Mouse (Mus musculus) urinary bladder, postnatal 36 days (tissue): ENCODE results near the gene Rfng.
"Not testable (repeated sequence)": the region's sequence is repeated elsewhere in the genome, so short reads cannot be mapped to it uniquely, and the experiment has no call there.

Experiments
- DNase-seq, 2 experiments: peaks; one replicate each; pipeline ENCODE4 v3.0.0; 2022; ENCODE audit warnings: low spot score in 2 of 2, mixed read lengths in 1 of 2

Gene Rfng

DNA sequence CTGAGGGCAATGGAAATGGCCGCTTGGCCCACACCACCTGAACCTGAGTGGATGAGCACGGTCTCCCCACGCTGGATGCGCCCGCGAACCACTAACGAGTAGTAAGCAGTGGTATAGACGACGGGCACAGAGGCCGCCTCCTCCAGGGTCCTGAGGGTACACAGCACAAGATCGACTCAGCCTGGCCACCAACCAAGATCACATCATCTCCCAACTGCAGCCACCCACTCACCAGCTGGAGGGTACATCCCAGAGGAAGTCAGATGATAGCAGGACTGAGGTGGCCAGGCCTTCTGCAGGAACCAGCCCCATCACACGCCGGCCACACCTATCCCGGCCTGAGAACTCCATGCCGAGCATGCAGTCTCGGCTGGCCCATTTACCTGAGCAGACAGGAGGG lies 28.1 kb upstream of the Rfng start:
- DNase-seq: no peak

DNA sequence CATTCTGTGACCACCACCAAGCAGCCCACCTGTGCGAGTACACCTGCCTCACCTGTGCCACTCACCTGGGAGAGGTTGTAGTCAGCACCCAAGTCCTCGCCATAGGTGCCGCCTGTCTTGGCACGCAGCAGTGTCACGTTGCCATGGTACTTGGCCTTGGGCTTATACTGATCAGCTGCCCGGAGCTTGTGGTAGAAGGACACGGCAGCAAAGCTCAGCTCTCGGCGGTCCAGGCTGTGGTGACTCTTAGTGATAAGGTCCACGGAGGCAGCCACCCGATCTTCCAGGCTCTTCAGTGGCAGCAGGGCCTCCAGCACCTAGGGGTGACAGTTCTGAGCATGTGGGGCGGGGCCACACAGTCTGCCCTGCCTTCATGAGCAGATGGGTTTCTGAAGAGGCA lies 24.0 kb upstream of the Rfng start:
- DNase-seq: no peak

DNA sequence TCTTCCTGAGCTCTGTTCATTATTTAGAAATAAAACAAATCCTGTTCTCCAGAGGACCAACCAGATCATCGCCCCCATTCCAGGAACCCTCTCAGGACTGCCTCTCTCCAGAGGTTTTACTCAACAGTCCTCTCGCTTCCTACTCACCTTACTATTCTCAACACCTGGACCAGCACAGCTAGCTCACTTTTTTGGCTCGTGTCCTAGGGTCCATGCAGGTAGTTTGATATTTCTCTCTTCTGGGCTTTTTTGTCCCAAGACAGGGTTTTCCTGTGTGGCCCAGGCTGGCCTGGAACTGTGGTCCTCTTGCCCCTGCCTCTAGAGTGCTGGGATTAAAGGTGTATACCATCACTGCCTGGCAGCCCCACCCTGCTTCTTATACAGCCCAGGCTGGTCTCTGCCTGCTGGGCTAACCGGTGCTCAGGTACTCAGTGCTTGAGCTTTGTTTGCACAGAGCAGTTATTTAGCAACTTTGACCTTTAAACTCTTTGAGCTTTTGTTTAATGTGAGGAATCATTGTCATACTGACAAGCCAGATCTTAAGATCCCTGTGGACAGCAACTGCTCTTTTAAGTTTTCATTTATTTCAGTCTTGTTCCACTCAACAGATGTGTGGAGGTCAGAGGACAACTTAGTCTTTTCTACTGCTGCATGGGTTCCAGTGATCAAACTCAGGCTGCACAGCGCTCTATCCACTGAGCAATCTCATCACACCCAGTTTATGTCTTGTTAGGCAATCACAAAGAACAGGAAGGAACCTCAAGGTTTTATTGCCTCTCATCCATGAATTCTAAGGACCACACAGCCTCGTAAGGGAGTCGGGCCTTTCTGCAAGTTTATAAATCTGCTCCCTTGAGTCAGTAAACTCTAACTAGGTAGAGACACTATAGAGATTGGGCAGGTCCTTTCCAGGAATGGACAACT lies 21.6 kb upstream of the Rfng start:
- DNase-seq: no peak

DNA sequence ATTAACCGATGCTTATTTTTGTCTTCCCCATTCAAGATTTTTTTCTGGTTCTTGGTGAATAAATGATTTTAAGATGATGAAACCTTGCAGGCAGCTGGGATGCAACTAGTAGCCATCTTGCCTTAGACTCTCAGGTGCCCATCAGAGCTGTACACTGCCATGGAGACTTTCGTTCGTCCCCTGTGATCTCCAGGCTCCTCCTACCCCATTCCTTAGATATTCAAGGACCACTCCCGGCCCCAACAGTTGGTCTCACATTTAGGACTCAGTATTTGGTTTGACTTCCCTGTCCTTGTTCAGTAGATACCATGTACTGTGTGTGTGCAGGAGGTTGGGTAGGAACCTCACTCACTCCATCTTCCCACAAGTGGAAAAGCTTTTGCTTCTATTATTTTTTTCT lies 20.8 kb upstream of the Rfng start:
- DNase-seq: no peak

DNA sequence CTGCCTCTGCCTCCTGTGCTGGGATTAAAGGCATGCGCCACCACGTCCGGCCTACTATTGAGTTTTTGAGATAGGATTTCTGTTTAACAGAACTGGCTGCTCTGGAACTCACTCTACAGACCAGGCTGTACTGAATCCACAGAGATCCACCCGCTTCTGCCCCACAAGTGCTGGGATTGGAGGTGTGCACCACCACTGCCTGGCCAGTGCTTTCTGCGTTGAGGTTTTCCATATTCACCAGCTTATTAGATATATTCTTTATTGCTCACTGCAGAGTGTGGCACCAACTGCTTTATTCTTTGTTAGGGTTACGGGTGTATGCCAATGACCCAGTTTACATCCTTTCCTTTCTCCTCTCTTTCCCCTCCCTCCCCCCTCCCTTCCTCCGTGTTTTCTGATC lies 20.3 kb upstream of the Rfng start:
- DNase-seq: no peak

DNA sequence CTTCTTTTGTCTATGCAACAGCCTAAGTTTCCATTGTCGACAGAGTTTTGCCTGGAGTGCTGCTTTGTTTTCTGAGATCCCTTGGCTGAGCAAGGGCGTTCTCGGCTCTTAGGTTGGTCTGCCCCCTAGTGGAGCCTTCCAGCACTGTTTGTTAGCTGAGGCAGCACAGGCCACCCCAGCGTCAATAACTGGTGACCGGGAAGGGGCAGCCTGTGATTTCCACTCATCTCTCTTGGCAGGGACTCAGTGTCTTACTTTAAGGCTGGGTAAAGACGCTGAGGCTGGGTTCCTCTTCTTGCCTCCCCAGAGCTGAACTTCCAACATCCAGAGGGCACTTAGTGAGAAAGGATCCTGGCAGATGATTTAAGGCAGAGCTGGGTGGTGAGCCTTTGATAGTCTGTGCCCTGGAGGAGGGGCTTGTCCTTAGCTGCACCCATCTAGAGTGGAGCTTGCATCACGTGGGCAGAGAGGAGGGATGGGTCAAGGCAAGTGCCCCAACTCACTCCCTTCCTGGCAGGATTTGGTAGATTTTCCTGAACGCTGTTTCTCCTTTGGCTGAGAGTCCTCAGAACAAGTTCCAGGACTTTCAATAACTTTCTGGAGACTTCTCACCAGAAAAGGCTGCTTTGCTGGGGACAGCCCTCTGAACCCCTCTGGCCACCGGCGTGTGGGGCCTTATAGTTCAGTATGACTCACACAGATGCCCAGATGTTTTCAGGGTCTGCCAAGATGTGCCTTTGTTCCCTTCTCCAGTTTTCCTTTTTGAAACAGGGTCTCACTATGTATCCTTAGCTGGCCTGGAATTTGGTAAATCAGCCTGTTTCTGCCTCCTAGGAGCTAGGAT lies 16.3 kb upstream of the Rfng start:
- peak; percentile 85 to 86 for DNase-seq

DNA sequence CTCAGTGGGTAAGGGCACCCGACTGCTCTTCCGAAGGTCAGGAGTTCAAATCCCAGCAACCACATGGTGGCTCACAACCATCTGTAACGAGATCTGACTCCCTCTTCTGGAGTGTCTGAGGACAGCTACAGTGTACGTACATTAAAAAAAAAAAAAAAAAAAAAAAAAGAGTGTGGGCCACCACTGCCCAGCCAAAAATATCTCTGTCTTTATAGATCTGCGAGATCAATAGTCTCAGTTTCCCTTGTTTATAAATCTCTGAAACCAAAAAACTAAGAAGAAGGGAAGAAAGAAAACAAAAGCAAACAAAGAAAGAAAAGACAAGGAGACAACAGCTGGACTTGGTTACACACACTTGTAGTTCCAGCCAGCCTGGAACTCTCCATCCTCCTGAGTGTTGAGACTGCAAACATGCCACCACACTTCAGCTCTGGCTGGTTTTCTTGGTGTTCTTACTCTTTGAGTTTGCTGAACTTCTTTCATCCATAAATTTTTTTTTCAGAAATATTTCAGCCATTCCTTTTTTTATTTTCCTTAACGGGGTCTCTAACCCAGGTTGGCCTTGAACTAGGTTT lies 15.4 kb upstream of the Rfng start:
- DNase-seq: no peak

DNA sequence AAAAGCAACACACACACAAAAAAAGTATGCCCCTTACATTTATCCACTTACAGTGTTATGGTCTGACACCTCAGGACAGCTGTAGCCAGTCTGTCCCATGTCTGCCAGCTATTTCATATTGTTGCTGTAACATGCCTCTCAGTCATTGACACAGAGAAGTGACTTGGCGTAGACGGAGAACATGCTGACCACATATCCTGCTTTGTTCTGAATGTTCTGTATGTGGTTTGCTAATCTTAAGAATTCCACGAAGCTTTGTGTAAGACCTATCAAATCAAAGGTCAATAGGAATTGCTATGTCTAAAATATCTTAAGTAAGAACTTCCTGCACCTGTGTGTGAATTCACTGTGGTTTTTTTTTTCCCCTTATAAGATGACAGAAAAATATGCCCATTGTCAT lies 14.2 kb upstream of the Rfng start:
- DNase-seq: no peak

DNA sequence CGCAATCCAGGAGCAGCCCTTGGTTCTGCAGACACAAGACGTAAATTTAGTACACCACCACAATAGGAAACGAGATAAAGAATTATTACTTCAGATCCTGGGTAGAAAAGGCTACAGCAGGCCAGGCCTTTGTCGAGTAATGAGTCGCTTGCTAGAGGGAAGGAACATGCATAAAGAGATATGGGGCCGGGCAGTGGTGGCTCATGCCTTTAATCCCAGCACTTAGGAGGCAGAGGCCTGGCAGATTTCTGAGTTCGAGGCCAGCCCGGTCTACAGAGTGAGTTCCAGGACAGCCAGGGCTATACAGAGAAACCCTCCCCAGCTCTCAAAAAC lies 12.6 kb upstream of the Rfng start:
- no peak for DNase-seq

DNA sequence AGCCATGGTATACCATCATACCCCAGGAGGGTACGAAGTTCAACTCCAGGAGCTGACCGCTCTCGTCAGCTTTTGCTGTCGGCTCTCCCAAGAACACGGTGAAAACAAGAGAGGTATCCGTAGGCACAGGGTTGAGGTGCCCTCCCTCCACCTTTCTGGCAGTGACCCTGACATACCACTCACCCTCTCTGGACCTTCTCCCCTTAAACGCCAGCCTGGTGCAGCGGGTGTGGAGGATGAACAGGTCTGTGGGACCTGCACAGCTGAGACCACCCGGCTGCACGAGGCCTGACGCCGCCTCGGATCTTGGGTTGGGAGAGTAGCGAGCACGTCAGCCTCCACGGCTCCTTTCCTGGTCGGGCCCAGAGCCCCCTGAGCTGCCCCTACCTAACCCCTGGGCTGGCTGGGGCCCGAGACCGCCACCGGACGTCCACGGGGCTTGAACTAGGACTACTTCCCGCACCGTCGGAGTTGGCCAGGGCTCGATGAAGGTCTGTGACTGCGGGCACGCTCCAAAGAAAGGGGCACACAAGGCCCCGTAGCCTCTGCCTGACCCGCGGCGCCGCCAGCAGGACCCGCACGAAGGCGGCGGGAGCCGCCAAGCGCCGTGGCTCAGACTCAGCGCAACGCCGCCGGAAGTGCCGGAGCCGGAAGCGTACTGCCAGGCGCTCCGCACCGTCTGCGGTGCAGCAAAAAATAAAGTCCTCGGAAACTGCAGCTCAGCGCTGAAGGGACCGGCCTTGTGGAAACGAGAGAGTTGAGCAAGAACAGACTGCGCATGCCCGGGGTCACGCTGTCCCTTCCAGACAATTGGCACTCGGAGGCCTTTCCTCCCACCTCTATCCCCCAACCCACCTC lies 12.0 kb upstream of the Rfng start, which contains the start of gene Dus1l:
Gene Dus1l (minus strand): TSS at position 648 of the 858 bp plus-strand sequence.
- peak; percentile 96 to 98 for DNase-seq

DNA sequence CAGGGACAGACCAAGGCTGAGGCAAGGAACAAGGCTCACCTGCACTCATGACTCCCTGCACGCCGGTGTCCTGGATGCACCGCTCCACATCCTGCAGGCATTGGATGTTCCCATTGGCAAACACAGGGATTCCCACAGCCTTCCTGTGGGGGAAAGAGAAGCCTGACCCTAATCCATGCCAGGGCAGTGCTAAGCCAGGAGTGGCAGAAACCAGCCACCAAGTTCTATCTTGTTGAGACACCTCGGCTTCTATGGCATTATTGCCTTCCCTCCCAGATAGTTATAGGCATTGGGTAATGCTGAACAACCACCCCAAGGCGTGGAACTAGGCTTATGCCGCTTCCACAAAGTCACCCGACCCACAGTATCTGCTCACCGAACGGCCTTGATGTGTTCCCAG lies 8.6 kb upstream of the Rfng start:
- DNase-seq: no peak

DNA sequence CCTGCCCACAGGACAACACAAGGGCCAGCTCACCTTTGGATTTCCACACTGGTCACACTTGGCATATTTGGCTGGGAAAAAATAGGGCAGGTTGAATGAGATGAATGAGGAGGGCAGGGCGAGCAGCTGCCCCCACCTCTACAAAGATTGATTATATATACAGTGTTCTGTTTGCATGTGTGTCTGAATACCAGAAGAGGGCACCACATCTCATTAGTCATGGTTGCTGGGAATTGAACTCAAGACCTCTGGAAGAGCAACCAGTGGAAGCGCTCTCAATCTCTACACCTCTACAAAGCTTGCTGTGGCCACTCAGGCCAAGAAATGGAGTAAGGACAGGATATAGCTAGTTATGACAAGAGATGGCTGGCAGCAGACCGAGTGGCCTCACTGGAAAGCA lies 5.8 kb upstream of the Rfng start:
- no peak for DNase-seq

DNA sequence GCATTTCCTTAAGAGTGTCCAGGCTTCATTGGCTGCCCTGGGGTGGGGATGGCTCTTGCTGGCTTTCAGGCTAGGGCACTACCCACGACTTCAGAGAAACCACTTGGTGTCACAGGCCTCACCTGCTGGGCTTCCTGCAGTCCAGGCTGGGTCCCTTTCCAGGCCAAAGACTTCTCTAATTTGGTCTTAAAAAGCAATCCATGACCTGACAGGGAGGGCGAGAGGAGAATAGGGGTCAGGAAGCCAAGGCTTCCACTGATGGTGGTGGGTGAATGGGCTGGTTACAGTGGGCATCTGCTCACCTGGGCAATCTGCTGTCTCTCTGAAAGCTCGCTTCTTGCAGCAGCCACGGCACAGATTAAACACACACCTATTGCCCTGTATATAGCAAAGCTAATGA lies 5.3 kb upstream of the Rfng start:
- DNase-seq: no peak

DNA sequence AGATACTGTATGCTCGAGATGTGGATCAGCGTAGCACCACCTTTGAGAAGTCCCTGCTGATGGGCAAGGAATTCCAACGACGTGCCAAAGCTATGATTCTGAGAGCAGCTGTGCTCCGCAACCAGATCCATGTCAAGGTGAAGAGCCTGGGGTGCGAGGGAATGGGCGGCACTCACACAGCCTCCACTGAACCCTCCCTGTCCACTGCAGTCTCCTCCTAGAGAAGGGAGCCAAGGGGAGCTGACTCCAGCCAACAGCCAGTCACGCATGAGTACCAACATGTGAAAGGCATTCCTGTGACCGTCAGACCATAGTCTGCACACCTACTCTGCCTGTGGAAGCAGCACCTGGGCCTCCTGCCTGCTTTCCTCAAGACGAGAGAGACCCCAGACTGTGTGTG lies 4.5 kb upstream of the Rfng start:
- DNase-seq: not testable (repeated sequence)

DNA sequence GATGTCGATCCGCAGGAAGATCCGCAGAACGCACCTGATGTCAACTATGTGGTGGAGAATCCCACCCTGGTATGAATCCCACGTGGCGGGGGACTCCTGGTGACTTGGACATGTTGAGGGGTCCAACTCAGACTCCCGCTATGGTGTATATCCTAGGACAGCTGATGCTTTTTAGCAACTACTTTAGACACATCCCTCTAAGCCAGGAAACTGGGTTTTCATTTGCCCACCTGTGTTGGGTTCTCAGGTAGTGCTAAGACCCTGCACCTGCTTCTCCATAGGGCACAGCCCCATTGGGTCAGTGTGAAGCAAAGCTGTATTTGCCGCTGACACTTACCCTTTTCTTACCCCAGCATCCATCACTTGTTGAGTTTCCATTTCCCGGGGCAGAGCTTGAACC lies 1.1 kb upstream of the Rfng start:
- no peak for DNase-seq

DNA sequence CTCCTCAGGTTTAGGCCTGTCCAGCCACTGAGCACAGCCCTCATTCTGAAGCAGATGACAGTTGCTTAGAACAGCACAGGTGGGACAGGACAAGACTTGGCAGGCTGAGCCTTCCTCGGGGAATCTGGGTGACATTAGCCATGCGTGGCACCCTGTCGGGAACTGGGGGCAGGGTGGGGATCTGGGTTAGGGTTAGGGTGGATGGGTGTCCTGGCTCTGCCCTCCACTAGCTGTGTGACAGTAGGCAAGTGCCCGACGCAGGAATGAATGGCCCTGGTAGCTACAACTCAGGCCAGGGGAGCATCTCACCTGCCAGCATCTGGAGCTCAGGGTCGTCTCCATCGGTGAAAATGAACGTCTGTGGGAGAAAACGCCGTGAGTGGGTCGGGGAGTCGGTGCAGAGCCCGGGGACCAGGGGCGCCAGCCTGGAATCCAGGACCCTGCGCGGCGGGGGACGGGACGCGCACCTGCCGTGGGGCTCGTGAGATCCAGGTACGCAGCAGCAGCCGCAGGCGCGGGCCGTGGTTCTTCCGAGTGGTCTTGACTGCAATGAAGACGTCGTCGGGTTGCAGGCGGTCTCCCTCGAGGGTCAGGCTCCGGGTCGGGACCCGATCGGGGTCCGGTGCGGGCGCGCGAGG lies 462 bp downstream of the Rfng start:
- peak in 1 of 2 experiments; percentile 20 for DNase-seq

DNA sequence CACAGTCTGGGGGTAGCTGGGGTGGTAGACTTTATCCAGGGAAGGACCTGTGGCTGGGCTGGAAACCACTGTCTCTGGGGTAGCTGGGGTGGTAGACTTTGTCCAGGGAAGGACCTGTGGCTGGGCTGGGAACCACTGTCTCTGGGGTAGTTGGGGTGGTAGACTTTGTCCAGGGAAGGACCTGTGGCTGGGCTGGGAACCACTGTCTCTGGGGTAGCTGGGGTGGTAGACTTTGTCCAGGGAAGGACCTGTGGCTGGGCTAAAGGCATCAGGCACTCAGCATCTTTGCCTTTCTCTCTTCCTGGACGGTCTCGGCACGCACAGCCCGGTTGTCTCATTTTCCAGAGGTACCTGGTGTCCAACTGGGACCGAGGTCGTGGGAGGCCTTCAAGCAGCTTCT lies 2.6 kb downstream of the Rfng start:
- not testable (repeated sequence) for DNase-seq

DNA sequence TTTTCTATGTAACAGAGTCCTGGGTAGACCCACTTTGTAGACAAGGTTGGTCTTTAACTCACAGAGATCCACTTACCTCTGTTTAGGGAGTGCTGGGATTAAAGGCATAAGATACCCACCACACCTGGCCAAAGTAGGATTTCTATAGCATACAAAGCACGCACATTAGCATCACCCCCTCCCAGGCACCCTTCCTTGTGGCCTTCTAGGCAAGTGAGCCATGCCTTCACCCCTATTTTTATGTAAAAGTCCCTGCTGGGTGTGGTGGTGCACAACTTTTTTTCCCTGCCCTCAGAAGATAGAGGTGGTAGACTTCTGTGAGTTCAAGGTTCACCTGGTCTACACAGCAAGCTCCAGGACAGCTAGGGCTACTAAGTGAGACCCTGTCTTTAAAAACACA lies 4.1 kb downstream of the Rfng start:
- no peak for DNase-seq

DNA sequence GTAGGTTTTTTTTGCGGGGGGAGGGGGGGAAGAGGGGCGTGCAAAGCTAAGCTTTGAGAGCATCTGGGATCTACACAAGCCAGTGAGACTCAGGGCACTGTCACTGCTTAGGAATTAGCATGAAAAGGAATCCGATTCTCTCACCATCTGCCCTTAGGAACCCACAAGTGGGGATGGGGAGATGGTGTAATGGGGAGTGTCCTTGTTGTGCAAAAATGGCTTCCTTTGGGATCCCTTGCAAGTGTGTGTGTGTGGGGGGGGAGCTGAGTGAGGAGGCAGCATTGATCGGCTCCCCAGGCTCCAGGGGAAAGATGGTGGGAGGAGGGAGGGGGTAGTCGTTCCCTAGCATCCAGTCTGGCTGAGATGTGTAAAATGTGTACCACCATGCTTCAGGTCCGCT lies 6.9 kb downstream of the Rfng start:
- no peak for DNase-seq

DNA sequence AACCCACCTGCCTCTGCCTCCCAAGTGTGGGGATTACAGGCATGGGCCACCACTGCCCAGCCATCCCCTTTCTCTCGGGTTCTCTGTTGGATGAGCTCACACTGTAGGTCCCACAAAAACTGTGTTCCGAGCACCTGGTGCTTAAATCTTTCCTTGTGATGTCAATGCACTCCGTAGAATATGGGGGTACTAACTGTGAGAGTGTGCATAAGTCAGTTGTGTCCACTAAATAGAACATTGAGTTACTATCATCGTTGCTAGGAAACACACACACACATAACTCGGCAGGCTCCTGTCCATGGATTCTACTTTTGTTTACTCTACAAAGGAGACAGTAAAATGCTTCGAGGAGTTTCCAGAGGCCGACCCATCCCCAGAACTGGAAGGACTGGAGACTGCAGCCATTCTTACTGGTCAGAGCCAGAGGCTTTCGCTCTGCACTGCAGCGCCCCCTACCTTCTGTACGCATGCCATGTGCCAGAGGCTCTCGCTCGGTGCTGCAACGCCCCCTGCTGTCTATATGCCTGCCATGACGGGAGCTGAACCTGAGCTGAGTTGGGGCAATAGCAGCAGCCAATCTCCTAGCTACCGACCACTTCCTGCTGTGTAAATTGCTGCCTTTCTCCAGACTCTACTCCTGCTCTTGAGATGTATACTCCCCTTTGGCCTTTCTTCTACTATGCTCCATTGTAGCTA lies 8.1 kb downstream of the Rfng start:
- DNase-seq: peak; percentile 91 to 95
